Mouse (Mus musculus): ENCODE data around the gene Ccdc32. TPM values are rescaled to one million over a fixed set of nuclear protein-coding genes. Genes with fewer than 3 reads are reported as not detected.

Gene Ccdc32
- polyA plus RNA-seq, 1 experiment: 7.5 TPM

DNA sequence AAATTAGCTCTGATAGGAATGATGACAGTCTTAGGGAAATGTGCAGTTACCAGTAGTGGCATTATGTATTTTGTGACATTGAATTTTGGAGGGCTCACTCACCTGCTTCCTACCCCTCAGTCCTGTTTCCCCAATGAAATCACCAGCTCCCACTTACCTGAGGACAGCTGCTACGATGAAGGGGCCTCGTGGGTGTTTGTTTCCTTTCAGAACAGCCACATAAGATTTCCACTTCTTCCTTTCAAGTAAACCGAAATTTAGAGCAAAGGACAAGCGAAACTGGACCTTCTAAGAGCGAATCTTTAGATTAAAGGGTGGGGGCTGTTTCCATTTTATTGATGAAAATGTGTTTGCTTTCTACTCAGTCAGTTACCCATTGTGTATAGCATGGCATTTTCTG, 57.1 kb downstream of the Ccdc32 start:
- no peak for DNase-seq
- peaks cover 10% of the 10 kb centered on the region; the same call in 1 of the 2 replicates for H3K4me1 ChIP-seq (ENCODE audit: control insufficient read depth, insufficient read depth, low read length)
- no peak overlapping the region for H3K4me3 ChIP-seq (replicated peaks; ENCODE audit: extremely low read depth, low read depth, low read length)
- 68% methylated on average over 5 of the region's 5 CpGs for WGBS
- no peak for TF ChIP-seq POLR2A (IDR thresholded peaks at IDR 0.05; ENCODE audit: borderline replicate concordance, extremely low read depth, low read depth, low read length)
- TF ChIP-seq CTCF (IDR thresholded peaks at IDR 0.05; ENCODE audit: insufficient read depth, low read length): no peak

DNA sequence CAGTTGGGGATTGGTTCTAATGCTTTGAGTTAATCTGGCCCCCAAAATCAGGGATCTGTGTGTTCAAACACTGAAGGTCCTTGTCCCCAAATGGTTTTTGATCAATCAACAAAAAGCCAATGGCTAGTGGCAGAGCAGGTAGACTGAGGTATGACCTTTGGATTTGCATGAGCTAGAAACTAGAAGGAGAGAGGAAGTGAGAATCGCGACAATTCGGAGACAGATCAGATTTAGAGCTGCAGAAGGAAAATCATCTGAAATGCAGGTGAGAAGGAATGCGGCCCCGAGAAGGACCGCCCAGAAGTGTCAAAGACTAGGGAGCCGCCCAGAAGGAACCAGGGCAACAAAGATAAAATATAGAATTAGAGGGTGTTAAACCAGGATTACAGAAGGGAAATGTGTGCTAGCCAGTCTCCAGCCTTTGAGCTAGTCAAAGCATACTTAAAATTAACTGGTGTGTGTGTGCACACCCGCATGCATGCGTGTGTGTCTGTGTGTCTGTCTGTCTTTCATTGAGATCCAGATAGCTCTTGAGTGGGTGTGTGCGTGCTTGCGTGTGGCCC, 59.5 kb downstream of the Ccdc32 start:
- H3K4me1 ChIP-seq (ENCODE audit: control insufficient read depth, insufficient read depth, low read length): peaks cover 2% of the 10 kb centered on the region; the same call in 1 of the 2 replicates
- no peak for TF ChIP-seq CTCF (IDR thresholded peaks at IDR 0.05; ENCODE audit: insufficient read depth, low read length)
- no peak for TF ChIP-seq POLR2A (IDR thresholded peaks at IDR 0.05; ENCODE audit: borderline replicate concordance, extremely low read depth, low read depth, low read length)
- H3K4me3 ChIP-seq (replicated peaks; ENCODE audit: extremely low read depth, low read depth, low read length): no peak overlapping the region
- DNase-seq: no peak
- 83% methylated on average over 11 of the region's 11 CpGs for WGBS

Other genes starting within 250 kb of the Ccdc32 start
- 5.8 and 9.2 TPM in 2 replicates for gene Disp2, start 249.7 kb downstream of the Ccdc32 start, polyA plus RNA-seq (2012; rRNA removed)
- 0.70 and 1.0 TPM in 2 replicates for gene Knstrn, start 215.4 kb downstream of the Ccdc32 start, polyA plus RNA-seq (2012; rRNA removed)
- gene Ivd, start 167.4 kb downstream of the Ccdc32 start, polyA plus RNA-seq (2012; rRNA removed): 56.4 and 77.5 TPM in 2 replicates
- gene Bahd1, start 129.0 kb downstream of the Ccdc32 start, polyA plus RNA-seq (2012; rRNA removed): 18.7 and 21.0 TPM in 2 replicates
- 22.3 and 28.4 TPM in 2 replicates for gene Chst14, start 102.9 kb downstream of the Ccdc32 start, polyA plus RNA-seq (2012; rRNA removed)
- gene Rpusd2, start 5.4 kb upstream of the Ccdc32 start, polyA plus RNA-seq (2012; rRNA removed): 3.2 and 3.5 TPM in 2 replicates
- gene Knl1, start 17.7 kb upstream of the Ccdc32 start, polyA plus RNA-seq (2012; rRNA removed): 0.03 and 0.12 TPM in 2 replicates
- gene Rad51, start 83.4 kb upstream of the Ccdc32 start, polyA plus RNA-seq (2012; rRNA removed): 0.76 and 1.4 TPM in 2 replicates
- gene Rmdn3, start 127.6 kb upstream of the Ccdc32 start, polyA plus RNA-seq (2012; rRNA removed): 17.6 TPM in 2 replicates
- gene Gchfr, start 138.4 kb upstream of the Ccdc32 start, polyA plus RNA-seq (2012; rRNA removed): 25.7 and 27.2 TPM in 2 replicates
- 0.06 and 0.76 TPM in 2 replicates for gene Gm14137, start 145.1 kb upstream of the Ccdc32 start, polyA plus RNA-seq (2012; rRNA removed)
- 29.8 and 36.1 TPM in 2 replicates for gene Zfyve19, start 179.2 kb upstream of the Ccdc32 start, polyA plus RNA-seq (2012; rRNA removed)
- gene Dnajc17, start 179.4 kb upstream of the Ccdc32 start, polyA plus RNA-seq (2012; rRNA removed): 2.7 and 4.1 TPM in 2 replicates
- gene Ppp1r14d, start 200.5 kb upstream of the Ccdc32 start, polyA plus RNA-seq (2012; rRNA removed): 1.1 and 1.9 TPM in 2 replicates
- 47.7 and 51.0 TPM in 2 replicates for gene Spint1, start 208.0 kb upstream of the Ccdc32 start, polyA plus RNA-seq (2012; rRNA removed)
- gene Rhov, start 241.9 kb upstream of the Ccdc32 start, polyA plus RNA-seq (2012; rRNA removed): 1.6 and 3.0 TPM in 2 replicates

All from lung, adult 2 months (tissue).